In genomic region chr11:95521563-95521962, GRCm38 (mm10) we compare ENCODE assay signal across 8 mouse cellular contexts. TPM values are rescaled to one million over a fixed set of nuclear protein-coding genes. Genes with fewer than 3 reads are reported as not detected.
DNase-seq lines count a peak whose midpoint lies in the region; ATAC-seq and TF ChIP-seq lines count a peak whose summit lies in the region.

No protein-coding gene starts in this region.

- peak overlapping the region; percentile 23; the same call in 1 of the 2 replicates for H3K9ac ChIP-seq in hindbrain, embryonic 16.5 days (ENCODE audit: low read depth, low read length)

- in situ Hi-C loops in Patski (cut with MboI; ENCODE audit: low pct_unique_long_range_greater_than_20kb): loop anchor here (5.0 kb wide), 3 partner anchors 124 to 399 kb away; partner anchors contain the start of gene Dlx3

- no peak for ATAC-seq in Patski
- ATAC-seq in hindbrain, embryonic 16.5 days: peak; percentile 50; the same call in 1 of the 2 replicates

- H3K9me3 ChIP-seq in hindbrain, embryonic 16.5 days (ENCODE audit: control insufficient read depth, low read length): no peaks in the 10 kb centered on the region

- H3K4me1 ChIP-seq in hindbrain, embryonic 16.5 days (ENCODE audit: control insufficient read depth, insufficient read depth, low read depth, low read length): peaks cover 7% of the 10 kb centered on the region

- POLR2A ChIA-PET in Patski (lab: Charles Lee): interaction anchor here (0.7 to 1.4 kb wide), 5 partner anchors 23 to 548 kb away, joined by 3 to 8 read pairs (median 3); partner anchors contain the start of gene Slc35b1

- H3K4me2 ChIP-seq in hindbrain, embryonic 16.5 days (ENCODE audit: low read length): peak overlapping the region; percentile 50

- intact Hi-C loops in gastrocnemius, adult 2 months (cut with DNase I): loop anchor here (1.0 to 5.0 kb wide), 3 partner anchors 137 to 405 kb away; partner anchors contain the start of genes Kat7 and Slc35b1

- CTCF ChIA-PET in Patski (lab: Charles Lee): interaction anchor here (0.7 to 3.9 kb wide), 33 partner anchors 8 to 405 kb away, joined by 3 to 59 read pairs (median 4); partner anchors contain the start of genes Slc35b1 and Spop

- WGBS in hindbrain, embryonic 16.5 days: under 1% methylated on average over 13 of the region's 13 CpGs

- TF ChIP-seq CTCF in Patski (IDR thresholded peaks at IDR 0.05): peak; percentile 97
- TF ChIP-seq CTCF in gastrocnemius, adult 2 months (IDR thresholded peaks at IDR 0.05): peak; percentile 95; the same call in 1 of the 2 replicates

- no peaks in the 10 kb centered on the region for H3K36me3 ChIP-seq in hindbrain, embryonic 16.5 days (ENCODE audit: control insufficient read depth, insufficient read depth, low read length)

- no peak overlapping the region for H3K27ac ChIP-seq in gastrocnemius, adult 2 months
- no peak overlapping the region for H3K27ac ChIP-seq in hindbrain, embryonic 16.5 days (ENCODE audit: low read depth, low read length)

- peak overlapping the region; percentile 61 for H3K4me3 ChIP-seq in gastrocnemius, adult 2 months
- H3K4me3 ChIP-seq in hindbrain, embryonic 16.5 days (ENCODE audit: low read length): peak overlapping the region; percentile 24

- no peak for DNase-seq in Patski (ENCODE audit: low read depth, low spot score)
- DNase-seq in cerebellum, postnatal 25 days: peak; percentile 87 to 90
- peak; percentile 81 for DNase-seq in gastrocnemius, adult 2 months
- peak; percentile 75 to 76 for DNase-seq in layer of hippocampus, postnatal 36 days
- DNase-seq in lung, postnatal 25 days (ENCODE audit: low spot score): peak; percentile 79
- DNase-seq in retina, postnatal 1 day: peak; percentile 86
- peak; percentile 84 for DNase-seq in thymus, postnatal 4 days

- H3K27me3 ChIP-seq in Patski: peaks cover 8% of the 10 kb centered on the region
- no peaks in the 10 kb centered on the region for H3K27me3 ChIP-seq in hindbrain, embryonic 16.5 days (replicated peaks; ENCODE audit: control insufficient read depth, insufficient read depth, low read length)

RNA-seq across cellular contexts. Expression of gene Nxph3, which starts 7.2 kb away (rescaled TPM):
- polyA plus RNA-seq in Patski (2021): 0.73 TPM
- under 1 TPM; 0.20 to 0.23 TPM for total RNA-seq in gastrocnemius, adult 2 months (2021)
- 2.8 and 3.0 TPM in 2 replicates for polyA plus RNA-seq in hindbrain, embryonic 16.5 days (2015; fragmentation: Nextera tagmentation; extraction: Ambion mirVana)
- 10 to 100 TPM; 15.3 to 17.2 TPM for total RNA-seq in layer of hippocampus, postnatal 36 days (2021)

Comparison
In these comparisons a context has a peak if more than half of its experiments do, and no peak if none do; other contexts are left out.
1. RNA of gene Nxph3, which starts 7.2 kb away (total RNA-seq): 15.3 to 17.2 TPM in layer of hippocampus, postnatal 36 days; 0.20 to 0.23 TPM in gastrocnemius, adult 2 months; every median in the first group is over 10 times any median in the second.